Mouse (Mus musculus) spleen, adult 2 months (tissue): Measurements from ENCODE around the gene Pvr.

Experiments used
- CTCF ChIP-seq: fragments of 200-500 bp; IDR thresholded peaks from 2 replicates; pipeline ENCODE4 v1.5.1; 2011; ENCODE audit warnings: mild to moderate bottlenecking, inconsistent platforms; ENCODE audit not compliant: insufficient read depth, insufficient read length, insufficient replicate concordance; ENCODE audit errors: extremely low read depth
- POLR2A ChIP-seq: fragments of 200-500 bp; IDR thresholded peaks from 2 replicates; pipeline ENCODE4 v1.6.1; 2011; ENCODE audit warnings: low read depth, low read length, inconsistent platforms

DNA sequence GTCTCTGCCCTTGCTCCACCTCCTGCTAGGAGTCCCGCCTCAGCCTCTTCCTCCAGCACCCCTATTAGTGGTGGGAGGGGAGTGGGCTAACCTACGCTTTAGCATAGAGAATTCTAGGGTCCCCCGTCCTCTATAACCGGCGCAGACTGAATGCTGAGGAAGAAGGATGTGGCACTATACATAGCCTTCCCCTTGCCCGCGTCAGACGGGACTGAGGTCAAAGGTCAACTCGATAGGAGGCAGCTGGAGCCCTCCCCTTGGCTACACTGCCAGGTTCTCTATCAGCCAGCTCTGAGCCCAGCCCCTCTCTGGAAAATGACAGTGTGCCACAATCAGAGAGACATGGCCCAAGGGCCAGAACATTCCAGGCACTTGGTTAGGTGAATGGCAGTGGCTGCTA is 29.6 kb upstream of the Pvr start, which contains the start of gene Igsf23:
- TF ChIP-seq CTCF (no peak), POLR2A (no peak)
